Mouse (Mus musculus) lung, postnatal 0 days (tissue): ENCODE measurements around the gene Mef2a.

Experiments used
- CTCF ChIP-seq: IDR thresholded peaks from 2 replicates; pipeline ENCODE4 v1.5.1; 2016; ENCODE audit warnings: antibody characterized with exemption, mild to moderate bottlenecking
- EP300 ChIP-seq: IDR thresholded peaks from 2 replicates; pipeline ENCODE4 v1.6.1; 2016; ENCODE audit warnings: antibody characterized with exemption, mild to moderate bottlenecking, control low read depth

- TF ChIP-seq CTCF = no peak
- TF ChIP-seq EP300 = no peak
These were observed 81.3 kb downstream of the Mef2a start for GRCm38 (mm10) chr7:67291356-67291755.
